Mouse (Mus musculus): Measurements from ENCODE around the gene Sms. TPM values are rescaled to one million over a fixed set of nuclear protein-coding genes. Genes with fewer than 3 reads are reported as not detected.

Sms gene
- 100 to 1,000 TPM in 1 of 4 experiments, 10 to 100 TPM in 3; 69.7 to 105 (median 90.4) TPM for total RNA-seq (2022)

DNA sequence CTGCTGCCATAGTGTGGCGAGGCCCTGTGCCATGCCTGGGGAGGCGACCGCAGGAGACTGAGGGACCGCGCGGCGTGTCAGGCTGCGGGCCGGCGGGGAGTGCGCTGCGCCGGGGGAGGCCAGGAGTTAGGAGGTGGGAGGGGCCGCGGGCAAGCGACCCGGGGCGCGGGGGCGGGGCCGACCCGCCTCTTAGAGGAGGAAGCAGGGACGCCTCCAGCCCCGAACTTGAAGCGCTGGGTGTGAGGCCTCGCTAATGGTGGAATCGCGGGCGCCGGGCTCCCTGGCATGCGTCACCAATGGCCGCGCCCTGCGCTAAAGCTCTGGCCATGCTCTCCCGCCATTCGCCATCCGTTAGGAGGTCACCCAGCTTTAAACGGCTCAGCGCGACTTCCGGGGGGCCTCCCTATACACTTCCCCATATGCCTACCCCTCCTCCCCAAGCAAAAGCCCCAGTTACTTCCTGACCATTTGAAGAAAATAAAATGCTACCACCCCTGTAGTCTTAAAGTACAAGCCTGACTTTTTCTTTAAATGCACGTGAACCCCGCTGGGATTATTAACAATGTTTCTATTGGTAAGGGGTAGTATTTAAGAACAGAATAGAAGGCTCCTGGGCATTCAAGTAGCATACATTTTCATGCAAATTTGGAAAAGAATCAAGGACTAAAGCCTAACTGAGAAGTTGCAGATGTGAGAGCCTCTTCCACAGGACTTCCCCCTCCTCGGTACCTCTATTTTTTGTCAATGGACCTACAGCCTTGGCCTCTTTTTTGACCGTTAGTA lies at the start of gene Sms:
Sms (minus strand) TSS at position 344 of the 783 bp plus-strand sequence.
- DNase-seq (ENCODE audit: low spot score in 2 of 2): peak; percentile 10 to 23

DNA sequence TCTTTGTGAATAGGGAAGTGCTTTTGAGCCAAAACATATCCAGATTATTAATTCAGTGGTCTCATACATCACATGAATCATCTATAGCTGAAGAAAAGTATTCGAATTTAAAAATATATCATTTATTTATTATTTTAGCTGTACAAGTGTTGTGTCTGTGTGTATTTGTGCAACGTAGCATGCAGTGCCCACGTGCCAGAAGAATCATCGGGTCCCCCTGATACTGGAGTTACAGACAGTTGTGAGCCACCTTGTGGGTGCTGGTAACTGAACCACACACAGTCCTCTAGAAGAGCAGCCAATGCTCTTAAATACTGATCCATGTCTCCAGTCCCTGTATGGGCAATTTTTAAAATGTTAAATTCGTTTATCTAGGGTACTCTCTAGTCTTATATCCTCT lies 14.3 kb upstream of the Sms start:
- DNase-seq (ENCODE audit: low spot score in 2 of 2): no peak

DNA sequence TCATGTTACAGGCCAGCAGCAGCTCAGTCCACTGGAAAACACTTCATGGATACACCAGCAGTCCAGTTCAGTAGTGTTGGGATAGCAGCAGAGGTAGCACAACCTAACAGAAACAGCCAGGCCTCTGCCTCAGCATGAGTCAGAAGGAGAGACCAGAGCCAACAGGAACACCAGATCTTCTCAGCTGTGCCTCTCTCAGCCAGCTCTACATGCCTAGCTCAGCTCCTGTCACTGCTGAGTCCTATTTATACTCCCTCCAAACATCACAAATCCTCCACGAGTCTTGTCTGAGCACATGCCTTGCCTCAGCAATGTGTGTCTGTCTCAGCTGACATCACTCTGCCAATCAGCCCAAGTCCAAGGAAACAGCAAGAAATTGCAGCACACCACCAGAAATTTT lies 12.4 kb upstream of the Sms start:
- DNase-seq (ENCODE audit: low spot score in 2 of 2): no peak

DNA sequence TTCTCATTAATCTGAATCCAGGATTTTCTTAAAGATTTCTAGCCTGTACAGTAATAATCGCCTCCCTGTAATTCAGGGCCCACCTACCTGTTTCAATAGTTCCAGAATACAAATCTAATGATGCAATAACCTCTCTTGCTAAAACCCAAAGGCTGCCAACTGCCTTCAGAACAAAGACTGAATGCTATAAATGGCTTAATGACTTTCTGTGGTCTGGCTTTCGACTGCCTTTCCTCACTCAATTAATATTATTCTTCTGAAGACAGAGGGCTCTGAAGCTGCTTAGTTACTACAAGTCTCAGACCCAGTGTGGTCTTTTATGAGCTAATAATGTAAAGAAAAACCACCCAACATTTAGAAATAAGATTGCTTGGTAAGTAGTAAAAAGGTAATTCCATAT lies 9.8 kb upstream of the Sms start:
- DNase-seq (ENCODE audit: low spot score in 2 of 2): no peak

DNA sequence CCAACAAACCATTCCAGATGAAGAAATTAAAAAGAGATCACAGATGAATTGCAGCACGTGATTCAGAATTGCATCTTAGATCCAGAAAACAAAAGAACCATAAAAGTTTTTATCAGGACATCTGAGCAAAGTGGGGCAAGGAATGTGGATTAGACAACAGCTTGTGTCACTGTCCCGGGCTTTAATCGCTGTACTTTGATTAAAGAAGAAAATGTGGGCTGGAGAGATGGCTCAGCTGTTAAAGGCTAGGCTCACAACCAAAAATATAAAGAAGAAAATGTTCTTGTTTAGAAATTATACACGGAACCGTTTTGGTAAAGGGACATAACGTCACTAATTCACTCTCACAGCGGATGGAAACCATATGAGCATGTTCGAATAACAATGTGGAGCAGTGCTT lies 7.9 kb upstream of the Sms start:
- no peak for DNase-seq (ENCODE audit: low spot score in 2 of 2)

DNA sequence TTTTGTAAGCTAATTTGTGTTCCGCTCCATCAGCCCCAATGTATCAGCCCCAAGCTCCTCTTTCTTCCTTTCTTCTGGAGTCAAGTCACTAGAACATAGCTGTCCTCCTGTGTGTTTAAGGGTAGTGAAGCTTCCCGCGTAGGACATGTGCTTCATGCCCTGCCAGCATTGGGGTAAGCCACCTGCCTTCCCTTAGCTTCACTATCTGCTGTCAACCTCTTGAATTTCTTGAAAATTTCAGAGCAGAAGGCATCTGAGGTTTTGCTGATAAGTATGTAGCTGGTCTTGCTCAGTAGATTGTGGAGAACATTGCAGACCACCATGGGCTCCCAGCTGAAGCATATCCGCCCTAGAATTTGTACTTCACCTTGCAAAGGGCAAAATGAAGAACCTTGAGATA lies 1.1 kb upstream of the Sms start:
- no peak for DNase-seq (ENCODE audit: low spot score in 2 of 2)

DNA sequence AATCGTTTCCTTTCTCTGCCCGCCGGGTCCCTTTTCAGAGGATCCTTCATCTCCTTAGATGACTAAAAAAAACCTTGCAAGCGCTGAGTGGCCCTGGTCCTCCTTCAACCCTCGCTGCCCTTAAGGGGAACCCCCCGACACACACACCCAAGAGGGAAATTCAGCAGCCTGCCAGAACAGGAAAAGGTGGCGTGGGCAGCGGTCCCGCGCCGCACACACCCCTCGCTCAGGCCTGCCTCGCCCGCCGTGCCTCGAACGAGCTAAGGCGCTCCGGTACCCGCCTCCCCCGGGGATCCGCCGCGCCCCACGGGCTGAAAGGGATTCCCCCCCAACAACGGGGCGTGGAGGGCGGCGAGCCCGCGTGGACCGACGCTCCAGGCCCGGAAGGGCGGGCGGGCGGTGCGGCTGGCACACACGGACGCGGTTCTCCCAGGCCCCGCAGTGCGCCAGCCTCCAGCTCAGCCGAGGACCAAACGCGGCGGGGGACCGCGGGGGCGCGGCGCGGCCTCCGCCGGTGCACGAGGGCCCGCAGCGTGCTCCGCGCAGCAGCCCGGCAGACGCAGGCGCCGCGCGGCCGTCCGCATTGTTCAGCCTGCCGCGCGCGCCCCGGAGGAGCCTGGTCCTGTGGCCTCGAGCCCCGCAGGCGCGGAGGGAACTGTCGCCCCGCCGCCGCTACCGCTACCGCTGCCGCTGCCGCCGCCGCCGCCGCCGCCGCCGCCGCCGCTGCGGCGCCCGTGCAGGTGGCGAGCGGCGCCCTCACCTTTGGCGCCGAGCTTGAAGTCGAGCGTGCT lies 747 bp downstream of the Sms start:
- peak; percentile 8 to 14 for DNase-seq (ENCODE audit: low spot score in 2 of 2)

DNA sequence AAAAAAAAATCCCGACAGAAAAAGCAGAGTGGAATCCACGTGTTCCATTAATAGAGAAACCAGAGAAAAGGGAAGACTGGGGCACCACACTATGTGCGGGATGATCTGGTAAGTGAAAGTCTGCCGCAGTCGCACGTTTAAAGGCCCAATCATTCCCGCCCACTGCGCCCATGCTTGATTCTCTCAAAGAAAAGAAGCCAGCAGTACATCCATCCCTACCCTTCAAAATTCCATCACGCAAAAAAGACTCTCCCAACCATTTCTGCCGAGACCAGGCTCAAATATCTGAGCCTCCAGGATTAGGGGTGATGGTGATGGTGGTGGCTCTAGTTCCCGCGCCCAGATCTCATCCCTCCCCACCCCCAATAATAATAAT lies 1.3 kb downstream of the Sms start:
- peak in 1 of 2 experiments; percentile 12 for DNase-seq (ENCODE audit: low spot score in 2 of 2)

DNA sequence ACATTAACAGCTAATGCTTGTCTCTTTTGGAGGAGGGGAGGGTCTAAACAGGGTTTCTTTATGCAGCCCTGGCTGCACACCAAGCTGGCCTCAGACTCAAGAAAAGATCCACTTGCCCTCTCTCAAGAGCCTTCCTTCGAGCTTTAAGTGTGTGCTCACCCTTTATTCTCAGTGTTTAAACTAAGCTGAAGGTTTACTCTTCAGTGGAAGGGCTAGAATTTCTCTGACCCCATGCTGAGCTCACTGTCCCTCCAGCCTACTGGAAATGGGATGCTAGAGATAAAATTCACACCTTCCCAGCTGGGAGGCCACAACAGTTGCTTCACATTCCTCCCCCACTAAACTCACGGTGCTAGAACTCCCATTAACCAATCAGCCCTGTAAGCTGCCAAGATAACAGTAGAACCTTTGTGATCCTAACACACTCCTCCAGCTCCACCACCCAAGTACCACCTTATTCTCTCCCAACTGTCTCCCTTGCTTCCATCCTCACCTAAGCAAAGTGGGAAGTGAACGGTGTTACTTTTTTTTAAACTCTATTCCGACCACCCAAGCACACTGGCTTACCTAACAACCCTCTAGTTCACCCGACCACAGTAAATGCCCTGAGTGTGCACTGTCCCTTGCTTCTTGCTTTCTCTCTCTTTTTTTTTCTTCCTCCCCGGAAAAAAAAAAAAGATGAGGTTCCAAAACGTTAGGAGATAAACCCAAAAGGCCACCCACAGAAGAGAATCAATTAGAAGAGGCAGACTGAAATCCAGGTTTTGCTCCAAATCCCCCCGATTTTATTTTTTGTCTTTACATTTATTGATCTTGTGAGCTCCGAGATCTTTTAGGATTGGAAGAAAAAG lies 2.0 kb downstream of the Sms start:
- DNase-seq (ENCODE audit: low spot score in 2 of 2): no peak

DNA sequence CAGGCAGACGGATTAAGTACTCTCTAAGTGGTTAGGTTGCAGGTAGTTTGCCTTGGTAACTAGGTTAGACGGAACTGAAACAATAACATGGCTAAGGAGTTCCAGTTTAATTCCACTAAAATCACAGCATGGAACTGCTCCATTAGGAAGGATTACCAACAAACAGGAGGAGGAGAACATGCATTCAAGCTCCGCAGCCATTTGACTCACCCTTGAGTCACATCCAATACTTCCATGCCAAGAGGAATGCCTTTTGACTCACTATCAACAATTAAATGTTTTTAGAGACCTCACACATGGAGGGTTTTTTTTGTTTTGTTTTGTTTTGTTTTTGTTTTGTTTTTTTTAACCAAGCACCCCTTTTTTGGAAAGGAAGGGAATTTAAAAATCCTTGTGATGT lies 3.3 kb downstream of the Sms start:
- DNase-seq (ENCODE audit: low spot score in 2 of 2): no peak

DNA sequence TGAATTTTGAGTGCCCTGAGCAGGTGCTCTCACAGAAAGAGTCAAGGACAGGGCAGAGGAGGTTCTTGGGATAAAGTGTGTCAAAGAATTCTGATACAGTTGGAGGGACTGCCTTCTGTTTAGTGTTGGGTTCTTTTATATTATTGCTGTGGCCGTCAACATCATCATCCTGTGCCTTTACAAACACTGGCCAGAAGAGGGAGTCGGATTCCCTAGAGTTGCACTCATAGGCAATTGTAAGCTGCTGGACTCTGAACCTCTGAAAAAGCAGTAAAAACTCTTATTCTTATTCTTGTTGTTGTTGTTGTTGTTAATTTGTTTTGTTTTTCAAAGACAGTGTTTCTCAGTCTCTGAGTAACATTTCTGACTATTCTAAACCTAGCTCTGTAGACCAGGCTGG lies 5.3 kb downstream of the Sms start:
- peak in 1 of 2 experiments; percentile 17 for DNase-seq (ENCODE audit: low spot score in 2 of 2)

DNA sequence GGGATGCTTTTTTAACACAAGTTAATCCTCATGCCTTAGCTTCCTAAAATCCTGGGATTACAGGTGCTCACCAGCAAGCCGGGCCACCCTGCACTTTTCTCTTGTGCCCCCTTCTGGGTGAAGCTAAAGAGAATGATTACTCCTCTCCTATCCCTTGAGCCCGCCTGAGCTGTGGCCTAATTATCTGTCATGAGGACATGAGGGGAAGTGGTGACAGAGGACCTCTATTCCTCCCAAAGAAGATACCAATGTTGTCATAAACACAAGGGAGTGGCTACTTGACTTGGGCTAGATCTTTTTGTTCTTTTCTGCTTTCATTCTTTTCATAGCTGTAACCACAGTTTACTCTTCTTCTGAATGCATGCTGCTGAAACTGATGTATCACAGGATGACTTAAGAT lies 9.2 kb downstream of the Sms start:
- no peak for DNase-seq (ENCODE audit: low spot score in 2 of 2)

DNA sequence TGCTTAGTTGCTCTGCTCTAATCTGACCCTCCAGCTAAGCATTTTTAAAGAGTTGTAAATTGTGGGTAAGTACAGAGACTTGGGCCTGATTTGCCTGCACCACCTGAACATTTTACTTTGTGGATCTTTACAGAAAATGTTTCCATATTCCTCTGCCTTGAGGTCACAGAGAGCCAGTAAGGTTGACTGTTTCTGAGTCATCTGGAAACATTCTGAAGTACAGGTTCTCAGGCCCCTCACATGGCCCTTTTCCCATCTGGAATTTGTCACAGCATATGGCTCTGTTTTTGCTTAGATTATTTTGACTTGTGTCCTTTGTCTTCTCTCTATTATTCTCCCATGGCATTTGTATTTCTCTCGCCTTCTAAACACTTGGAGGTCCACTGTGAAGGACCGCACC lies 10.2 kb downstream of the Sms start:
- DNase-seq (ENCODE audit: low spot score in 2 of 2): no peak

DNA sequence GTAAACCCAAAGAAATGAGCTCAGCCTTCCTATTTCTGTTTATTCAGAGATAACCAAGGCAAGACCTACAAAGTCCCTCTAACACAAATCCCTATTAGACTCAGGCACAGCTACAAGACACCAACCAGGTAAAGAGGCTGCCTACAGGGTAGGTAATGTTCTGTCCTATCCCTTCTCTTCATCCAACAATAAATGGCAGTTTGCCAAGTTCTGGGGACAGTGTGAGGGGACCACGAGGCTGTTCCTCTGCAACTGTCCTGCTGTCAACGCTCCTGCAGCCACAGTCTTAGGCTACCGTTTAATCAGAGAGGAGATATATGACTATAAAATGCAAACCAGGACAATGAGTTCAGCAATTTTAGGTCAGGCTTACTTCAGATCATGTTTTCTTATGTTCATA lies 14.8 kb downstream of the Sms start:
- DNase-seq (ENCODE audit: low spot score in 2 of 2): no peak

DNA sequence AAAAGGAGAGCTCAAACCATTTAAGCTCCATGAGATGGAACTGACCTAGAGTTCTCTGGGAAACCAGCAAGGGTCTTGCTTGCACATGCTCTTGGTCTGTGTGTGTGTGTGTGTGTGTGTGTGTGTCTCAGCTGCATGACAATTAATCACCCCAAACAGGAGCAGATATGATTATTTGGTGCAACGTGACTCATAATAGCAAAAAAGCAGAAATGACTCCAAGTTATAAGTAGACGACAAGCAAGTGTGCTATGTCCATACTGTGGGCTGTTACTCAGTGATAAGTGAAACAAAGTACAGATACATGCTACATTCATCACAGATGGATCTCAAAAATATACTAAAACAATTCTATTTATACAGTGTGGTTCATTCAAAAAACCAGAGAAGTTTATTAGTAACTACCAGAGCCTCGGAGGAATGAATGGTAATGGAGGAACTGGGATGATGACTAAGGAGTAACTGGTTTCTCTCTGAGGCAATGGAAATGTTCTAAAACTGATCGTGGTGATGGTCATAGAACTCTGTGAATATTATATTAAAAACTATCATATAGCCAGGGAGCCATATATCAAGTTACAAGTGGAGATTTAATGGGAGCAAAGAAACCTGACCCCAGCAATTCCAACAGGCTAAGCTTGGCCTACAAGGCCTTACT lies 15.8 kb downstream of the Sms start:
- DNase-seq (ENCODE audit: low spot score in 2 of 2): no peak

DNA sequence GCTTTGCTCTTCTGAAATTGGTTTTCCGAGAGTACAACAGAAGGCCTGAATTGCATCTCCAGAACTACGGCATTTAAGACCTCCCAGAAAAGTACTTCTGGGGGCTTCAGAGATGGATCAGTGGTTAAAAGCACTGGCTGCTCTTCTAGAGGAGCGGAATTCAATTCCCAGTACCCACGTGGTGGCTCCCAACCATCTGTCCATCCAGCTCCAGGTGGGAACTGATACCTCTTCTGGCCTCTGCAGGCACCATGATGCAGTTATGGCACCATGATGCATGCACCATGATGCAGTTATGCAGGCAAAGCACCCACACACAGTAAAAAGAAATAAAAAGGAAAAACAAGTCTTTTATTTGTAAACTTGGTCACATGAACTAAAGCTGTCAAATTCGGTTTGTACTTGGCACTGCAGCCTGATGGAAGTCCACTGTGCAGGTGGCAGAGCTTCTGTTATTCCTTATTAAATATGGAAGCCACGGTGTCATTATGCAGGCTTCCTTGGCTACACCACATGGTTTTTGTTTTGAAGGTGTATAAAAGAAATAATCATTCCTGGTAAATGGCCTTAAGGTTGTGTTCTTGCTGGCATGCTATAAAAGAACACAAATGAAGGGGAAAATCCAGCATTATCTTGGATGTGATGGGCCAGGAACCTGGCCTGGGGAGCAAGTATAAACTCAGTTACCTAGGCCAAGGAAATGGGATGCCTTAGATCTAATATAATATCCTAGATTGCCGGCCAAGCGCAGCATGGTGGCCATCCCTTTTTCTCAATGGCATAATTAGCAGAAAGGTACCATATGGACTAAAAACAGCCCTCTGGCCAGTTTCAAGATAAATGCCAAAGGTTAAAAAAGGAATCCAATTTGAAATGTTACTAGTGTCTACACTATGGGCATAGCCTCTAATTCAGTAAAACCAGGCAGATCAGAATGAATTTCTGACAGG lies 20.1 kb downstream of the Sms start:
- no peak for DNase-seq (ENCODE audit: low spot score in 2 of 2)

DNA sequence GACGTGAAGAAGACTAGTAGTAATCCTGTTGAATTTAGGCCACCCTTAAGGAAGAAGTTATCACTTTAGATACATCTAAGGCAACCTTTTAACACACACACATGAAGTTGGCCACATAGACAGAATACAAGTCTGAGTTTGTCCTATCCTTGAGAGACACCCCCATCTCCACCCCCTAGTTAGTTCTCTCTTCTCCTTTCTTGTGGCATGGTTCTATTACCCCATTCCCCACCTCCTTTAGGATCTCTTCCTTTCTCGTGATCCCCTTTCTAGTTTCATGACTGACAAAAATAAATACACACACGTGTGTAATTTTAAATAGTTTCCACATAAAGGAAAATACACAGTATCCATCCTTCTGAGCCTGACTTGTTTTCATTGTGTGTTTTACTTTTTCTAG lies 23.3 kb downstream of the Sms start:
- DNase-seq (ENCODE audit: low spot score in 2 of 2): no peak

DNA sequence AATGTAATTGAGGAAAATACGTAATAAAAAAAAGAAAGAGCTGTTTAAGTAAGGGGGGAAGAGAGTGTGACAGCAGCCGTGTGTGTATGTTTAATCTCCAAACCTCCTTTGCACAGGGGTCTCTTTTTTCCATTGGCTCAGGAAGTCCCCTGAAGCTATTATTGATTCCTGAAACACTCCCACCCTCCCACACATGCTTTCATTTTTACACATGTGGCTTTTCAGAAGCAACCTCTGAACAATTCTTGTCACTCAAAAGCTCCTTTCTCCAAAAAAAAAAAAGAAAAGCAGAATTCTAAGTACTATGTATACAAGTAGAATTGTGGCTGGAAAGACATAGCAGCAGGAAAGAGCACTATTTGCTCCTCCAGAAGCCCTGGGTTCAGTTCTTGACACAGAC lies 24.0 kb downstream of the Sms start:
- DNase-seq (ENCODE audit: low spot score in 2 of 2): no peak

DNA sequence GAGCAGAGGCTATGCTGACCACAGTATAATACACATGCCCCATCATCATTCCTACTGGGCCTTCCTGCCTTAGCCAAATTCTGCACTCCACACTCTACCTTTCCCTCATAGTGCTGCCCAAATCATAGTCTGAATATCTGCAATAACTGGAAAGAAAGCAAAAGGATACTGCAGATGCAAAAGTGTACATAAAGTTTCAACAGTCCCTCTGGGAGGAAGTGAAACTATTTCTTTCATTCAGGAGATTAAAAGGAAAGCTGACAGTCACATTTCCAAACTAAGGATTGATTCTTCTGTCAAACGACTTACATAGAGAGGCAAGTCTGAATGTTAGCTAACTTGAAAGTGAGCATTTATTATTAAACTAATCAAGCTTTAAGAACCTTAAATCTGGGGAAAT lies 26.1 kb downstream of the Sms start:
- DNase-seq (ENCODE audit: low spot score in 2 of 2): no peak

DNA sequence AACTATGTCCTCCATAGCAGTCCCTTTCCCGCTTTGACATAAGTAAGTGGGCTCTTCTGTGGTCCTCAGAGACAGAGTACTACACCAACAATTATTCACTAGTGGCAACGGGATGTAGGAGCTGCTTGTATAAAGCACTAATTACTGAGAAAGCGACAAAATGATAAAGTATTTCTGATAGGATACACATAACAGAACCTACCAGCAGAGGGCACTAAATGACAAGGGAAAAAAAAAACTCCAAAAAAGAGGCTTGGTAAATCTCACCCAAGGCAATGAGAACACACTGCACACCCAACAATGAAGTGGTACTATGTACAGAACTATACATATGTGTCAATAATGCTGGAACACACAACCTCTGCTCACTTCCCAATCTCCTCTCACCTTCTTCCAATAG lies 29.4 kb downstream of the Sms start:
- no peak for DNase-seq (ENCODE audit: low spot score in 2 of 2)
